Mouse (Mus musculus) heart, embryonic 10.5 days (tissue): ENCODE measurements at regions not wholly inside any gene's neighbourhood (a gene's known extent, or its start where the extent isn't known, plus 50 kb on each side); places are given as distances from the start of the nearest gene placed in this dataset.

ENCODE experiments used
- DNase-seq: peaks from one replicate; pipeline ENCODE4 v3.0.0-alpha.2; 2017; ENCODE audit warnings: low spot score
- H3K27ac ChIP-seq: fragments of 300-500 bp; sonication (generic); 2 replicates; pipeline ENCODE4 v1.5.1; 2016; ENCODE audit warnings: mild to moderate bottlenecking
- H3K27me3 ChIP-seq: fragments of 300-500 bp; sonication (generic); 2 replicates; pipeline ENCODE4 v1.6.1; 2016; ENCODE audit warnings: mild to moderate bottlenecking; ENCODE audit not compliant: poor library complexity, insufficient read depth, severe bottlenecking
- H3K36me3 ChIP-seq: fragments of 300-500 bp; sonication (generic); 2 replicates; pipeline ENCODE4 v1.6.1; 2016; ENCODE audit warnings: mild to moderate bottlenecking, moderate library complexity
- H3K4me1 ChIP-seq: fragments of 300-500 bp; sonication (generic); 2 replicates; pipeline ENCODE4 v1.6.1; 2016; ENCODE audit warnings: mild to moderate bottlenecking
- H3K4me3 ChIP-seq: fragments of 300-500 bp; sonication (generic); 2 replicates; pipeline ENCODE4 v1.5.1; 2016; ENCODE audit warnings: mild to moderate bottlenecking, moderate library complexity
- H3K9me3 ChIP-seq: fragments of 300-500 bp; sonication (generic); 2 replicates; pipeline ENCODE4 v1.6.1; 2016; ENCODE audit warnings: mild to moderate bottlenecking, moderate library complexity
- WGBS: fragments of 180-500 bp; shearing (Covaris S2); methylation state at CpG from one replicate; pipeline ENCODE4 v1.1.7; 2016; 5-methylcytosine and 5-hydroxymethylcytosine counted together

- Histone ChIP-seq H3K4me1 (no peaks in the 10 kb centered on the region), H3K4me3 (no peak overlapping the region), H3K27ac (no peak overlapping the region), H3K27me3 (no peaks in the 10 kb centered on the region), H3K36me3 (no peaks in the 10 kb centered on the region), H3K9me3 (no peaks in the 10 kb centered on the region)
- 56% methylated on average over 2 of the region's 2 CpGs for WGBS
- no peak for DNase-seq
Measured at GRCm38 (mm10) chr15:34775714-34776113, 418.0 kb upstream of the 9430069I07Rik start.

- Histone ChIP-seq H3K4me1 (peaks cover 14% of the 10 kb centered on the region; the same call in 1 of the 2 replicates), H3K36me3 (no peaks in the 10 kb centered on the region), H3K9me3 (no peaks in the 10 kb centered on the region), H3K27ac (0 out of 2 replicates have a peak overlapping the region, but pooled peaks have one; percentile 4), H3K27me3 (no peaks in the 10 kb centered on the region), H3K4me3 (no peak overlapping the region)
- WGBS, result 51% methylated on average over 2 of the region's 2 CpGs
- no peak for DNase-seq
Measured at GRCm38 (mm10) chr15:34751746-34752145, 394.1 kb upstream of the 9430069I07Rik start.

- Histone ChIP-seq H3K4me1 (peaks cover 14% of the 10 kb centered on the region; the same call in 1 of the 2 replicates), H3K27me3 (no peaks in the 10 kb centered on the region), H3K36me3 (no peaks in the 10 kb centered on the region), H3K4me3 (no peak overlapping the region), H3K9me3 (no peaks in the 10 kb centered on the region), H3K27ac (0 out of 2 replicates have a peak overlapping the region, but pooled peaks have one; percentile 4)
- WGBS, result 57% methylated on average over 2 of the region's 2 CpGs
- DNase-seq, result no peak
Measured at GRCm38 (mm10) chr15:34751021-34751420, 393.3 kb upstream of the 9430069I07Rik start.

GRCm38 (mm10) chr15:34747111-34747510, 389.4 kb upstream of the 9430069I07Rik start:
- 77% methylated on average over 4 of the region's 4 CpGs for WGBS
- Histone ChIP-seq H3K36me3 (no peaks in the 10 kb centered on the region), H3K9me3 (no peaks in the 10 kb centered on the region), H3K27me3 (no peaks in the 10 kb centered on the region), H3K4me3 (no peak overlapping the region), H3K27ac (no peak overlapping the region), H3K4me1 (peaks cover 13% of the 10 kb centered on the region; the same call in 1 of the 2 replicates)
- no peak for DNase-seq

GRCm38 (mm10) chr15:34743130-34743782, 385.6 kb upstream of the 9430069I07Rik start:
- H3K36me3 ChIP-seq, result no peaks in the 10 kb centered on the region
- H3K4me3 ChIP-seq, result no peak overlapping the region
- no peaks in the 10 kb centered on the region for H3K27me3 ChIP-seq
- no peaks in the 10 kb centered on the region for H3K4me1 ChIP-seq
- H3K27ac ChIP-seq, result no peak overlapping the region
- no peaks in the 10 kb centered on the region for H3K9me3 ChIP-seq
- DNase-seq, result no peak
- WGBS, result 33% methylated on average over 15 of the region's 15 CpGs

- H3K9me3 ChIP-seq, result no peaks in the 10 kb centered on the region
- no peaks in the 10 kb centered on the region for H3K27me3 ChIP-seq
- no peak overlapping the region for H3K4me3 ChIP-seq
- no peak for DNase-seq
- no peaks in the 10 kb centered on the region for H3K4me1 ChIP-seq
- 89% methylated on average over 4 of the region's 4 CpGs for WGBS
- H3K36me3 ChIP-seq, result no peaks in the 10 kb centered on the region
- no peak overlapping the region for H3K27ac ChIP-seq
Measured at GRCm38 (mm10) chr15:34741488-34741887, 383.8 kb upstream of the 9430069I07Rik start.
